Mouse (Mus musculus): ENCODE results near the gene Trpm8. TPM values are rescaled to one million over a fixed set of nuclear protein-coding genes. Genes with fewer than 3 reads are reported as not detected.
A peak's percentile ranks its signal among the peaks of the same experiment; 100 is the strongest.

Gene Trpm8
- polyA plus RNA-seq, 1 experiment from 2014 or later = not detected

DNA sequence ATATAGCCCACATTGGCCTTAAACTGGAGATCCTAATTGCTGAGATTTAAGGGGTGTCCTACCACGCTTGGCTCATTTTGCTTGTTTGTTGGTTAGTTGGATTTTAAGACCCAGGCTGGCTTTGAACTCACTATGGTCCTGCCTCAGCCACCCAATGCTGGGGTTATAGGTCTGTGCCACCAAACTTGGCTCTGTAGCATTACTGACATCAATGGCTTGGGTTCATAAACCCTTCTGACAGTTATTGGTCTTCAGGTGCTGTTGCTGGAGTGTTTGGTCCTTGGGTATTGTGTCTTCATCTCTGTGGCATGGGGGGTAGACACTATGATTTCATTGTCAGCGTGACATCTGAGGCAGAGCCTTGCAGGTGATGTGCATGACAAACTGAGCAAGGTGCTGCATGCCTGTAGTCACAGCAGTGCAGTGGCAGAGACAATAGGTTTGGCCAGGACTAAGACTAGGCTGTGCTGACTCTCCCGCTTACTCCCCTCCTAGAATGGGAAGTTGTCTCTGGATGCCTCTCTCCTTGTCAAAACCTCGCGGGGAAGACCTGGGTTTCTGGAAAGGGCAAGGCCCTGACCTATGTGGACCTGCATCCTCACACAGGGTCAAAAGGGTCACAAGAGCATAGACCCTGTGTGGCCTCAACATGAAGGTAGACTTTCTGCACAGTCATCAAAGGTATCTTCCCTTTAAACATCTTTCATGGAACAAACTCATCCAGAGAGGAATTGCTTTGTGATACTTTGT, 23.0 kb downstream of the Trpm8 start:
- 0 out of 2 replicates have a peak, but pooled peaks have one; percentile 4 for ATAC-seq
- Histone ChIP-seq H3K4me1 (replicated peaks; ENCODE audit: control insufficient read depth, insufficient read depth, low read length) (no peaks in the 10 kb centered on the region), H3K36me3 (ENCODE audit: control insufficient read depth, insufficient read depth) (no peaks in the 10 kb centered on the region), H3K9ac (ENCODE audit: low read depth, low read length) (no peak overlapping the region), H3K9me3 (ENCODE audit: control insufficient read depth) (peaks cover 37% of the 10 kb centered on the region), H3K27ac (ENCODE audit: low read depth, low read length) (no peak overlapping the region), H3K4me2 (replicated peaks; ENCODE audit: low read depth) (no peak overlapping the region), H3K27me3 (replicated peaks; ENCODE audit: control insufficient read depth, insufficient read depth, low read length) (no peaks in the 10 kb centered on the region), H3K4me3 (ENCODE audit: low read depth, low read length) (no peak overlapping the region)
- no peak for TF ChIP-seq CTCF (IDR thresholded peaks at IDR 0.05; ENCODE audit: low read depth)
- 43% methylated on average over 5 of the region's 5 CpGs for WGBS

DNA sequence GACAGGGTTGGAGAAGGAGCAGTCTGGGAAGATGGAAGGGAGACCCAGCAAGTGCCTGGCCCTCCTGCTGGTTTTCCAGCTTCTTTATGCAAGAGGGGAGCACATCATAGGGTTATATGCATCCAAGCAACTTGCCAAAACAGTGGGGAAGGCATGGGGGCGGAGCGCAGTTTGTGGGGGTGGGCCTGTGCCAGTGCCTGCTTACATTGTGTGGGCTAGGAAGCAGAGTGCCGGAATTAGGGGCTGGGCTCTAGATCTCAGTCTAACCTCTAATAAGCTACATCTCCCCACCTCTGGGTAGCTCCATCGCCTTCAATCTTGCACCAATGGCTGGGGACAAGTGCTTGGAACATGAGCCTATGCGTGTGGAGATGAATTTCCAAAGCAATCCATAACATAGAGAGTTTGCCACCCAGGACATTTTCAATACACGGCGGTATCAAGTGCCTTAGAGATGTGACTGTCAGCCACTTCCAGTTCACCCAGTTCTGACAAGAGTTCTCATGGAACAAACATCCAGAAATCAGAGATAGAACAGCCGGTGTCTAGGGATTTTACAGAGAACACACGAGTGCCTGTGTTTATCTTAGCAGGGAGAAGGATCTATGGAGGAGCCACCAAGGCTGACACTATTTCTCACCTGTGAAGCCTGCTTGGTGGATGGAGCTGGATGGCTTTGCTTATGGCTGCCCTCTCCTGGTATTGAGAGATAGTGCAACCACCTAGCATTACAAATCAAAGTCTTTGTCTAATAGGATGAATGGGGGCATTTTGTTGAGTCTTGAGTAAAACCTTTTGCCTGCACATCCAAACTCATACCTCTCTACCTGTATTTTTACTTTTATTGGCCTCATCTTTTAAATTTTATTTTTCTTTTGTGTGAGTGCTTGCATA, 23.9 kb downstream of the Trpm8 start:
- Histone ChIP-seq H3K9ac (ENCODE audit: low read depth, low read length) (no peak overlapping the region), H3K27me3 (replicated peaks; ENCODE audit: control insufficient read depth, insufficient read depth, low read length) (no peaks in the 10 kb centered on the region), H3K9me3 (ENCODE audit: control insufficient read depth) (peaks cover 35% of the 10 kb centered on the region), H3K4me1 (replicated peaks; ENCODE audit: control insufficient read depth, insufficient read depth, low read length) (no peaks in the 10 kb centered on the region), H3K4me3 (ENCODE audit: low read depth, low read length) (no peak overlapping the region), H3K4me2 (replicated peaks; ENCODE audit: low read depth) (no peak overlapping the region), H3K27ac (ENCODE audit: low read depth, low read length) (no peak overlapping the region), H3K36me3 (ENCODE audit: control insufficient read depth, insufficient read depth) (no peaks in the 10 kb centered on the region)
- ATAC-seq = 0 out of 2 replicates have a peak, but pooled peaks have one; percentile 3
- 64% methylated on average over 9 of the region's 9 CpGs for WGBS
- TF ChIP-seq CTCF (IDR thresholded peaks at IDR 0.05; ENCODE audit: low read depth) = peak; percentile 79

DNA sequence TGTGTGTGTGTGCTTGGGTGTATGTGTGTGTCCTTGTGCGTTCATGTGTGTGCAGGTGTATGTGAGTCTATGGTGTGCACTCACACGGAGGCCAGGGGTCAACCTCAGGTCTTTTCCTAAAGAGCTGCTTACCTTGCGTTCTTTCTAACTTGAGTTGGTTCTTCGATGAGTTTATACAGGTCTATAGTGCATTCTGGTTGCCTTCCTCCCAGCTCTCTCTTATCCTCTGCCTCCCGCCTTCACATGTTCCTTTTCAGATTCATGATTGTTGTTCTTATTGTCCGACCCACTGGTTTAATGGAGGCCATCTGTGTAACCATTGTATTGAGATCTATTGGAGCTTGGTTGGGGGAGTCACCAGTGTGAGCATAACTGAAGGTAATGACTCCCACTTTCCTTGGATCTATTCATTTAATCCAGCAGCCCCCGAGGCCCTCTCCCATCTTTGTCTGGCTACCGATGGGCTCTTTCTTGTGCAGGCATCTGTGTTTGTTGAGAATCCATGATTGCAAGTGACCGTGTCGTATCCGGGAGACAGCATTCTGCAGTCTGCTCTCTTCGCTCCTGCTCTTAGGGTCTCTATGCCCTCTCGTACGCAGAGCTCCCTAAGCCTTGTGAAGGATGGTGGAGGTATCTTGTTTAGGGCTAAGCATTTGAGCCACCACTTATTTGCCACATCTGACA, 24.7 kb downstream of the Trpm8 start:
- H3K27ac ChIP-seq (ENCODE audit: low read depth, low read length) = no peak overlapping the region
- H3K9ac ChIP-seq (ENCODE audit: low read depth, low read length) = no peak overlapping the region
- ATAC-seq = no peak
- H3K27me3 ChIP-seq (replicated peaks; ENCODE audit: control insufficient read depth, insufficient read depth, low read length) = no peaks in the 10 kb centered on the region
- H3K4me2 ChIP-seq (replicated peaks; ENCODE audit: low read depth) = no peak overlapping the region
- no peak for TF ChIP-seq CTCF (IDR thresholded peaks at IDR 0.05; ENCODE audit: low read depth)
- H3K4me1 ChIP-seq (replicated peaks; ENCODE audit: control insufficient read depth, insufficient read depth, low read length) = no peaks in the 10 kb centered on the region
- peaks cover 34% of the 10 kb centered on the region for H3K9me3 ChIP-seq (ENCODE audit: control insufficient read depth)
- no peaks in the 10 kb centered on the region for H3K36me3 ChIP-seq (ENCODE audit: control insufficient read depth, insufficient read depth)
- H3K4me3 ChIP-seq (ENCODE audit: low read depth, low read length) = no peak overlapping the region
- WGBS = 66% methylated on average over 14 of the region's 14 CpGs

DNA sequence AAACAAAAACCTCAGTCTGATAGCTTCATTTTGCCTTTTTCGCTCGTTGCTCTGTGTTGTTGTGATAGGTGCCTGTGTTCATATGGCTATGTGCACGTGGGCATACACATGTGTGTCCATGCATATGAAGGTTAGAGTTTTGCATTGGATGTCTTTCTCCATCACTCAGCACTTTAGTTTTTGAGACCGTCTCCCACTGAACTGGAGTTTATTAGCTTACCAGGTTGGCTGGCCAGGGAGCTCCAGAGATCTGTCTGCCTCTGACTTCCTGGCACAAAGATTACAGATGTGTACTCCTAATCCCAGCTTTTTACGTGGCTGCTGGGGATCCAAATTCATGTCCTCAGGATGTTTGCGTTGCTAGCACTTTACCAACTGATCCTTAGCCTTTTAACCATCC, 26.3 kb downstream of the Trpm8 start:
- no peak overlapping the region for H3K27ac ChIP-seq (ENCODE audit: low read depth, low read length)
- no peaks in the 10 kb centered on the region for H3K27me3 ChIP-seq (replicated peaks; ENCODE audit: control insufficient read depth, insufficient read depth, low read length)
- H3K9ac ChIP-seq (ENCODE audit: low read depth, low read length) = no peak overlapping the region
- no peaks in the 10 kb centered on the region for H3K36me3 ChIP-seq (ENCODE audit: control insufficient read depth, insufficient read depth)
- peaks cover 40% of the 10 kb centered on the region for H3K9me3 ChIP-seq (ENCODE audit: control insufficient read depth)
- no peak overlapping the region for H3K4me3 ChIP-seq (ENCODE audit: low read depth, low read length)
- H3K4me2 ChIP-seq (replicated peaks; ENCODE audit: low read depth) = no peak overlapping the region
- H3K4me1 ChIP-seq (replicated peaks; ENCODE audit: control insufficient read depth, insufficient read depth, low read length) = no peaks in the 10 kb centered on the region
- no peak for TF ChIP-seq CTCF (IDR thresholded peaks at IDR 0.05; ENCODE audit: low read depth)
- no peak for ATAC-seq
- WGBS = 65% methylated on average over 6 of the region's 6 CpGs

DNA sequence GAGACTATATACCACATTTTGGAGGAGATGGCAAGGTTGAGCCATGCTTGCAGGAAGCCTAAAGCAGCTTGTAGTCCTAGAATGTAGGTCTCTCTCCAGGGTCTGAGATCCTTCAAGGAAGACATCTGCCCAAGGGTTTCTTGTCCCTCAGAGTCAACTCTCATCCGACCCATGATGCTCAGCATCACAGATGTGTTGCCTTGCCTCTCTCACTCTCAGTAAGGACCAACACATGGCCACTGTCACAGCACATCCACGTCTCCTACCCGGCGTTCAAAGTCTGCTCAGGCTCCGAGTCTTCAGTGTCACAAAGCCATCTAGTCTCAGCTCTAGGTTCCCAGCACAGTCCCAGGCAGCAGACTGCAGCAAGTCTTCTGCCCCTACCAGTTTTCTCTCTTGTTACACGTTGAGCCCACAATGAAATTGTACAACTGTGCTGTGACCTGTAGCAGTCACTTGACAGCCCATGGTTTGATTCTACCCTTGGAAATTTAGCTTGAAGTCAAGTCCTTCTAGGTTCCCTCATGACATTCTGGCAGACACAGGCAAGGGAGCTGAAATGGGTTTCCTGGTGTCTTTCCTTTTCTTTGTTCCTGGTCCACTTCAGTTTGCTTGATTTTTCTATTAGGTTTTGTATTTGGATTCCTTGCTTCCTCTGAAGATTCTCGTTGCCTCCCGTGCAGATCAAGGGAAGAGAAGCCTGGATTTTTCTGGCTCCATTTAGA, 27.0 kb downstream of the Trpm8 start:
- Histone ChIP-seq H3K27ac (ENCODE audit: low read depth, low read length) (no peak overlapping the region), H3K9me3 (ENCODE audit: control insufficient read depth) (peaks cover 45% of the 10 kb centered on the region)
- WGBS = 63% methylated on average over 8 of the region's 8 CpGs

More for the DNA sequence above, 27.0 kb downstream of the Trpm8 start:
- no peak overlapping the region for H3K9ac ChIP-seq (ENCODE audit: low read depth, low read length)
- no peak overlapping the region for H3K4me3 ChIP-seq (ENCODE audit: low read depth, low read length)
- no peaks in the 10 kb centered on the region for H3K27me3 ChIP-seq (replicated peaks; ENCODE audit: control insufficient read depth, insufficient read depth, low read length)
- H3K4me2 ChIP-seq (replicated peaks; ENCODE audit: low read depth) = no peak overlapping the region
- no peaks in the 10 kb centered on the region for H3K36me3 ChIP-seq (ENCODE audit: control insufficient read depth, insufficient read depth)
- ATAC-seq = no peak
- no peaks in the 10 kb centered on the region for H3K4me1 ChIP-seq (replicated peaks; ENCODE audit: control insufficient read depth, insufficient read depth, low read length)
- TF ChIP-seq CTCF (IDR thresholded peaks at IDR 0.05; ENCODE audit: low read depth) = no peak
